Mouse (Mus musculus): ENCODE measurements around the gene Tmem229a. TPM values are rescaled to one million over a fixed set of nuclear protein-coding genes. Genes with fewer than 3 reads are reported as not detected.

The Tmem229a gene
- 0.10 to 0.21 TPM in 2 of 3 replicates, not detected in the other for total RNA-seq (2017)

DNA sequence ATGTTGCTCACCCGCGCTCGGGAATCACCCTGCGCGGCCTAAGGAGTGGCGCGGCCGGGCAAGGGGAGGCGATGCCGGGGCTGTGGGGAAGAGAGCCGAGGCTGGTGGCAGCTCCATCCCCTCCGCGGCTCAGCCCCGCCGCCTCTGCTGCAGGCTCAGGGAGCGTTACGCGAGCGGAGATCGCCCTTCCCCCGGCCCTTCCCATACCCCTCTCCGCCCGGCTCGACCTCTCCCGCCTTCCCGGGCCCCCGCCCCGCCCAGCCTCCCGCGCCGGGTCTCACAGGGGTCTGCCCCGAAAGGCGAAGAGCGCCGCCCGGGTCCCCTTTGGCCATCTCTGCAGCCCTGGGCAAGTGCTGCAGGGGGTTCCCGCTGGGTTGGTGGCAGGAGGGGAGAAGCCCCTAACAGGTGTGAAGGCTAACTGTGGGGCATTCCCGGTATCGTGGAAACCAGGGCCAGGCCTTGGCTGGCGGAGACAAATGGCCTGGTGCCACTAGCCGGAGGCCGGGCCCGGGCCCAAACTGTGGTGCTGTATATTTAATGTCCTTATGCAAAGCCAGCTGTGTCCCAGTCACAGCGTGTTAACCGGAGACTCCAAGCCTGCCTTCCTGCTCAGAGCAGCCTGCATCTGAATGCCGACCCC lies at the start of gene Tmem229a:
TSS of gene Tmem229a (minus strand) at position 352 of the 640 bp plus-strand sequence.
- no peak for ATAC-seq (replicated peaks; ENCODE audit: insufficient number of reproducible peaks, low FRiP score, low TSS enrichment, poor library complexity, severe bottlenecking)

DNA sequence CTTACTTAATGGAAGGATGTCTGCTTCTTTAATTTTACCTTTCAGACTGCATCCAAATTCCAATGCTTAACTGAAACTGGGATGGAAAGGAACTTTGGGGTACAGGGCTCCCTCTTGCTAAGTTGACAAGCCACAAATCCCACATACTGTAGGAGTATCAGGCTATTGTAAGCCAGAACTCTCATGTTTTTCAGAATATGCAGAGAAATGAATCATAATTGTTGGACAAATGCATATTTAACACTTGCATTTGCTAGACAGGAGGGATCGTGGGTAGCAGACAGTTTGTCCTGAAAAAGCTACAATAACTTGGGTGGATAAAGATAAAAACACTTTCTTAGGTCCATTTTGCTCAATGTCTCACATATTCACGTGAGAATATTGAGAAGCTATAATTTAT lies 37.7 kb upstream of the Tmem229a start:
- ATAC-seq (replicated peaks; ENCODE audit: insufficient number of reproducible peaks, low FRiP score, low TSS enrichment, poor library complexity, severe bottlenecking) = no peak

DNA sequence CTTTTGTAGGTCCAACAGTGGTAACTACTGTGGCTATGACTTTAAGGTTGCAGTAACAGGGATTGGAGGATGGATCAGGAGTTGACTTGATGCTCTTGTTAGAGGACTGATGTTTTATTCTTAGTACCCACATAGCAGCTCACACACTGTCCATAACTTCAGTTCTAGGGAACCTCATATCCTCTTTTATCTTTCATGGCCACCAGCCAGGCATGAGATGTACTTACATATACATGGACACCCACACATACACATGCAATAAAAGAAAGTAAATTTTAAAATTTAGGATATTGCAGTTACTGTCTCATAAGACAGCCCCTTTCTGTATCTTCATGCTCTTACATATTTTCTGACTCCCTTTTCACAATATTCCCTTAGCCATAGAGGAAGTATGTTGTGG lies 33.7 kb upstream of the Tmem229a start:
- no peak for ATAC-seq (replicated peaks; ENCODE audit: insufficient number of reproducible peaks, low FRiP score, low TSS enrichment, poor library complexity, severe bottlenecking)

DNA sequence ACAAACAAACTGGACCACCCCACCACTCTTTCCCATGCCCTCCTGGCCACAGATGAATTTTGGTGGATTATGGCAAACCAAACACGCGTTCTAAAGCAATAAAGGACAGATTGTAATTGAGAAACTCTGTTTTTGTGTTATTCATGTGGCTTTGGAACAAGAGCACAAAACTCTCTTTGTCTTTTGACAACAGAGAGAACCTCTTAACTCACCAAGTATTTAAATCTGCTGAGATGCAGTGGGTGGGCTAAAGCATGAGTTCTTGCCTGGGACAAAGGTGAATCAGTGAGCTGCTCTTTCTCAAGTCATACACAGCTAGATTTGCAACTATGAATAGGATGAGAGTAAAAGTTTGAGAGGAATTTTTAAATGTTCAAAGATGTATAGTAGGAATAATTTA lies 20.1 kb upstream of the Tmem229a start:
- no peak for ATAC-seq (replicated peaks; ENCODE audit: insufficient number of reproducible peaks, low FRiP score, low TSS enrichment, poor library complexity, severe bottlenecking)

DNA sequence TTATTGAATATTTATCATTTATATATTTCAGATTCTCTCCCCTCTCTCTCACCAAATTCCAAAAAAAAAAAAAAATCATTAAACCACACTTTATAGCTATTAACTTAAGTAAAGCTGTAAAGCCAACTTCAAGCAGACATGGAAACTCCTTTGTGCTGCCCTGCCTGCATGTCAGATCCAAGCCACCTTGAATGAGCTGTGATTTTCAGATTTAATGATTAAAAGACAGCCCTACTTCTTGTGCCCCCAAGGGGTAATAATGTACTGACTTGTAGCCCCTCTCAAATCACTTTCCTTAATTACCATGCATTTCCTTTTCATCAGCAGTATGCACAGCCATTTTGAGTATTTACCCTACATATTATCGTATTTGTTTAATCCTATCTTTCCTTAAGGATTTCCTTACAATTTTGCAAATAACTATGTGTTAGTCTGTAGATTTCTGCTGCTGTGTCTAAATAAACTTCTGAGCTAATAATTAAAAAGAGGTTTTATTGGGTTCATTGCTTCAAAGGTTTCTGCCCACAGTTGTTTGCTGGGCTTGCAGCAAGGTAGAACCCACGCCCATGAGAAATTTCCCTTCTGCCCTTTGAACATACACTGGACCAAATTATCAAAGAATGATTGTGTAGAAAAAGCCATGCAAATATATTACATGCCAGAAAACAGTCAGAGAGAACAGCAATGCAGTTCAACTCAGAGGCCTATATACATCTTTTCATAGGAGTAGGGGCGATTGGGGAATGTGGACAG lies 12.6 kb upstream of the Tmem229a start:
- no peak for ATAC-seq (replicated peaks; ENCODE audit: insufficient number of reproducible peaks, low FRiP score, low TSS enrichment, poor library complexity, severe bottlenecking)

DNA sequence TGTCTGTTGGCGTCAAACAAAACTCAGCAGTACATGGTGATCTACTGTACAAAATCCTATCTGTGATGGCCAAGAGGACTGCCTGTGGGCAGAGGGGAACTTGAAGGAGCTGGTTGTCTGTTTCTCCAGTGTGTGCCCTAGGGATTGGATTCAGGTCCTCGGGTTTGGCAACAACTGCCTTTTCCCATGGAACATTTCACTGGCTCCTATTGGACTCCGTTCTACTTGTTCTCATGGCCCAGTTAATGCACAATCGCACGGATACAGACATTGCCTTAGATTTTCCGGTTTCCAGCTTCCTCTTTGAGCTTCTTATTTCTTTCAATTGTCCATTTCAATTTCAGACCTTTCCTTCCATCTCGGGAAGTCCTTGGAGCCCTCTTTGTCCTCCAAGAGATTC lies 11.6 kb upstream of the Tmem229a start:
- ATAC-seq (replicated peaks; ENCODE audit: insufficient number of reproducible peaks, low FRiP score, low TSS enrichment, poor library complexity, severe bottlenecking) = no peak

DNA sequence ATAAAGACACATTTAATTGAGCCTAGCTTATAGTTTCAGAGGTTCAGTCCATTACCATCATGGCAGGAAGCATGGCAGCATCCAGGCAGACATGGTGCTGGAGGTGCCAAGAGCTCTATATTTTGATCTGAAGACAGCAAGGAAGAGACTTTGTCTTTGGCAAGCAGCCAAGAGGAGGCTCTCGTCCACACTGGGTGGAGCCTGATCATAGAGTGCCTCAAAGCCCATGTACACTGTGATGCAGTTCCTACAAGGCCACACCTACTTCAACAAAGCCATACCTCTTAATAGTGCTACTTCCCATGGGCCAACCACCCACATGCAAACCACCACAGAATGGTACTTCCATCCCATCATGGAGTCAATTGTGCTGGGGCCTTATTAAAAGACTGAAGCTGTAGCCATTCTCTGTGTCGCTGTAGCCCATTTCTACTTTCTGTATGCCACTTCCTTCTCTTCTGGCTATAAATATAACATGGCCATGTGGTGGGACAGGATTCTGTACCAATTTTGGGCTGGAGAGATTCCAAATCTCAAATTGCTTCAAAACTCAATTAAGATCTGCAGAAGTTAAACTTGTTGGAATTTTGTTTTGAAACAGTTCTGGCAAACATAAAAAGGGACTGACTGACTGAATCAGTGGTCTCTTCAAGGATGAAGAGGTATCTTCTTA lies 10.0 kb upstream of the Tmem229a start:
- ATAC-seq (replicated peaks; ENCODE audit: insufficient number of reproducible peaks, low FRiP score, low TSS enrichment, poor library complexity, severe bottlenecking) = no peak

DNA sequence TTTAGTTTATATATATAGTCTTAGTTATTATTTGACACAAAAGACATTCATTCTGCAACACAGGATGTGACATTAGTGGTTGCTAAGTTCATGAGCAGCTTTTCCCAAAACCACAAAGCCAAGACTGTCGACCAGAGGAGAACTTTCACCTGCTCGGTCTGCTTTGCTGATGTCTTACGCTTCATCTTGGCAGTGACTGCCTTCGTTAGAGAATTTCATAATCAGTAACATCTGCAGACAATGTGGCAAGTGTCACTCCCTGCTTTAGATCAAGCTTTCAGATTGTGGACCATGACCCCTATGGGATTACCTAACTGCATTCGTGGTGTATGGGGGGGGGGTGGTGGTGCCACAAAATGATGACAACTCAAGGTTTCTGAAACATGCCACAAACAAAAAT lies 7.7 kb upstream of the Tmem229a start:
- ATAC-seq (replicated peaks; ENCODE audit: insufficient number of reproducible peaks, low FRiP score, low TSS enrichment, poor library complexity, severe bottlenecking) = no peak

DNA sequence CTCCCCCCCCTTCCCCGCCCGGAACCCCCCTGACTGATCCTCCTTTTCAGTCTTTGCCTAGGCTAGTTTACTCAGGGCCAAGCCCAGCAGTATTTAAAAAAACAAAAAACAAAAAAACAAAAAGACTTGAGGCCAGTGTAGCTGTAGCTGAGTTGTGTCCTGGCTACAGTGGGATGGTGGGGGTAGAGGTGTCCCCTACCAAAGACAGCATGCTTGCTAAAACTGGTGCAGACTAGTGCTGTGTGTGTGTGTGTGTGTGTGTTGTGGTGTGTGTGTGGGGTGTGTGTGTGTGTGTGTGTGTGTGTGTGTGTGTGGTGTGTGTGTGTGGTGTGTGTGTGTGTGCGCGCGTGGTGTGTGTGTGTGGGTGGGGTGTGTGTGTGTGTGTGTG lies 483 bp upstream of the Tmem229a start:
- ATAC-seq (replicated peaks; ENCODE audit: insufficient number of reproducible peaks, low FRiP score, low TSS enrichment, poor library complexity, severe bottlenecking) = no peak

DNA sequence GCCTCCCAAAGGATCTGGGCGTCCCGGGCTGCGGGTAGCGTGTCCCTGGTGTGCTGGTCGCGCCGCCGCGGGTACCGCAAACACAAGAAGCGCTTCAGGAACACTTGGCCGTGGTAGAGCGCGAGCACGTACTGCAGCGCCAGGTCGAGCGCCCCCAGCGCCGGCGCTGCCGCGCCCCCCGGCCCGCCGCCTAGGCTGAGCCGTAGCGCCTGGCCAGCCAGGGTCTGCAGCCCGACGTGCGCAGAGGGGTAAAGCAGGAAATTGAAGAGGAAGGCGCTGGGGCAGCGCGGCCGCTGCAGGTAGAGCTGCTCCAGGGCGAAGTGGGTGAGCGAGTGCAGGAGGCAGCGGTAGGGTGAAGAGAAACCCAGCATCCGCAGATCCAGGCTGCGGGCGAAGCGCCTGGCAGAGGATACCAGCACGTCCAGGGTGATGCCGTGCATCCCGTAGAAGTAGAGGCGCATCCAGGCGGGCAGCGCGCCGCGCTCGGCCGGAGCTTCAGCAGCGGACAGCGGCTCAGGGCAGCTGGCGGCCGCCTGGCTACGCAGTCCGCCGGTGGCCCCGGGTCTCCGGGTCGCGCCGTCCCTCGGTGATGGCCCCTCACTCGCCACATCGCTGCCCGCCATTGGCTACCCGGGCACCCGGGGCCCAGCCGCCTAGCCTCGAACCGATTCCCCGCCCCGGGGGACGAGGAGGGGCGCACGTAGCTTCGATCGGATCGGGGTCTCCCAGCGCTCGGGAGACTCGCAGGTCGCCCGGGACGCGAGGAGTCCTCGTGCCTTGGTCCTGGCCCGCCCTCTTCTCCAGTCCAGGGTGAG lies 759 bp downstream of the Tmem229a start:
- no peak for ATAC-seq (replicated peaks; ENCODE audit: insufficient number of reproducible peaks, low FRiP score, low TSS enrichment, poor library complexity, severe bottlenecking)

DNA sequence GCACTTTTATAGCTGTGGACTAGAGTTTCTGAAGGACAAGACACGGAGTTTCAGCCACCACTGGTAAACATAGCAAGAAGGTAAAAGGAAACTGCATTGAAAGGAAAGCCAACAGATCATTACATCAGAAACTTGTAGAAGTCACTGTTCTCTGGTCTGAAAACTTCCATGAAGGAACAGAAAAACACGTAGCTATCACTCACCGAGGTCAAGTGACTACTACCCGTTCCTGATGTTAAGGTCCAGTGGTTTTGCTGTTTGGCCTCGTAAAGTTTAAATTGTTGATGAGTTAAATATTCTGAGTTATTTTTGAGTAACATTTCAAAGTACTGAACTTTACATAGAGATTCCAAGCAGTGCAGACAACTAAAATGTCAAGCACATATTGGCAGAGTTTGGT lies 2.0 kb downstream of the Tmem229a start:
- ATAC-seq (replicated peaks; ENCODE audit: insufficient number of reproducible peaks, low FRiP score, low TSS enrichment, poor library complexity, severe bottlenecking) = no peak

DNA sequence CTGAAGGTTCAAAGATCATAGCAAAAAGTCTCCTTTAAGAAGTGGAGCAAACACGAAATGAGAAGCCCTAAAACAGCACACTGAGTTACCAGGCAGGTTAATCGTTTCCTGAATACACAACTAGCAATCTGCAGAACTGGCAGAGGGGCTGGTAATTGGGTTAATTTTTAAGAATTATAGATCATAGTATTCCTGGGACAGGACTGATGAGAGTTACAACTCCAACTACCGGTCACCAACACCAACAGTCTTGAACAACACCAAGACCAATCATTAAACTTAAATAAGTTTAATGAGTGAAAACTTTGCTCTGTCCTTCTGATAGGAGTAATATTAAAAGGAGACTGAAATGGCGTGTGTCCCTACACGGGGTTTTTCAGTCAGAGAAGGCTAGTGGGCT lies 3.8 kb downstream of the Tmem229a start:
- no peak for ATAC-seq (replicated peaks; ENCODE audit: insufficient number of reproducible peaks, low FRiP score, low TSS enrichment, poor library complexity, severe bottlenecking)

DNA sequence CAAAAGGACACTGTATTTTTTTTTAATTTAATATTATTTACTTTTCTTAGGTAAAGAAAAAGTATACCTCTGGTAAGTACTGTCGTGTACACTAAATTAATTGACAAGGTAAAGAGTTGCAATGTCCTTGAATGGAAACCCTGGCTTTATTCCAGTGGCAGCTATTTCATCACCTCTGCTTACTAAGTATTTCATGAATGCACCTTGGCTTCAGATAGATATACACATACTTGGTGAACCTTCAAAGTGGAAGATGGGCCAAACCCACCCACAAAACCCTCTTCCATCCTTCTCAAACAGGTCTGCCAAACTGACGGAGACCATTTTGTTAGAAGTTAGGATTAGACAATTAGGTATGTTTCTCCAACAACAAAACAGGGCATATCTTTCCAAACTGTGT lies 5.4 kb downstream of the Tmem229a start:
- no peak for ATAC-seq (replicated peaks; ENCODE audit: insufficient number of reproducible peaks, low FRiP score, low TSS enrichment, poor library complexity, severe bottlenecking)

DNA sequence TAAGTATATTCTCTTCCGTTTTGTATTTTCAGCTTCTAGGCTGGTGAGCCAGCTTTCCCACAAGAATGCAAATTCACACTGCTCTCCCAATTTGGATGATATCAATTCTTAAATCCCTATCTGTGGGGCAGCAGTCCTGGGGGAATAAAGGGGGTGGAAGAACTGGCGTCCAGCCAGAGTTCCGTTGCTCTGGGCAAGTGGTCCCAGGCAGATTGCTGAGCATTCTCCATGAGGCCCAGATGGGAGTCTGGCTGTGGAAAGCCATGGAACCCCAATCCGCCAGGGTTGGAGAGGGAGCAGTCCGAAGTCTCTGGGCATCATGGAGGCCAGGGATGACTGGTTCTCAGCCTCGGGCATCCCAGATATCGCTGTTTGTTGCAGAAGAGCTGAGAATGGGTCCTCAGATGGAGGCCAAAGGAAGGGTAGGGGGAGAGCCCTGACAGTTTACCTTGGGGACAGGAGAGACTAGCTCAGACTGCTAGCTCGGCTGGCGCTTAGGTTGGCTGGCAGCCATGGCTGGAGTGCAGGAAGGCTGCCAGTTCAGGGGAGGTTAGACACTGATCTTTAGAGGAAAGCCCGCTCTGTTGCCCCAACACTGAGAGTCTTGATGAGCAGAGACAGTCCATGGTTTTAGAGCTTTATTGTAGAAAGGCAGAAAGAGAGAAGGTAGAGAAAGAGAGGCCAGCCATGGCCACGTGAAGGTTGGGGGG lies 30.9 kb downstream of the Tmem229a start:
- no peak for ATAC-seq (replicated peaks; ENCODE audit: insufficient number of reproducible peaks, low FRiP score, low TSS enrichment, poor library complexity, severe bottlenecking)

DNA sequence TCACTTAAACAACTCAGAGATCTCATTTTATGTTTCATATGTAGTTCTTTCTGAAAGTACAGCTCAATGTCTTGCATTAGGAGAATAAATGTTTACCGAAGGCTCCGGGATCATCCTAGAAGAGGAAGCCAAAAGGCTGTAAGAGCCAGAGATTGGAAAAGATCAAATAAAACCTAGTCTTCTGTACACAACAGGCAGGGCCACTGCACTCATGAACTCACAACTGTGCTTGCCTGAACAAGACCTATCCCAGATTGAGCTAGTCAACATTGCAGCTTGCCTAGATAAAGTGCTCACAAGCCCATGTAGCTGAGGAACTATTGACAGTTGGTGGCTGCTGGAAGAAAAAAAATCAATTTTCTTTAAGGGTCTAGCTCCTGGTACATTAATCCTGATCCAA lies 42.5 kb downstream of the Tmem229a start:
- ATAC-seq (replicated peaks; ENCODE audit: insufficient number of reproducible peaks, low FRiP score, low TSS enrichment, poor library complexity, severe bottlenecking) = no peak

DNA sequence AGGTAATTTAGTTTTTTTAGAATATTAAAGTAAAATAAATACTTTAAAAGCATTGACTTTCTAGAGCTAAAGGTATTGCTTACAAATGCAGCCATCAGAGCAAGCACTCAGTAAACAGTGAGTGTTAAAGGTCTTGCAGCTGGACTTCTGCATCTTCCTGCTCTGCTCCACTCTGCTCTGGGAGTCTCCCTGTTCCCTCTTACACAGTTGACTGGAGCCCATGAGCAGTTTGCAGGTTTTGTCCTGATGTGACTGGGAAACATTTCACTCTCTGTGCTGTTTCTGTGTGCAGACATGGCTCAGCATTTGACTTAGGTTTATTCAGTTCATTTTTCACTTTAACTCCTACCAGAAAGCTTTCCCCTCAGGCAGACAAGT lies 45.4 kb downstream of the Tmem229a start:
- no peak for ATAC-seq (replicated peaks; ENCODE audit: insufficient number of reproducible peaks, low FRiP score, low TSS enrichment, poor library complexity, severe bottlenecking)

DNA sequence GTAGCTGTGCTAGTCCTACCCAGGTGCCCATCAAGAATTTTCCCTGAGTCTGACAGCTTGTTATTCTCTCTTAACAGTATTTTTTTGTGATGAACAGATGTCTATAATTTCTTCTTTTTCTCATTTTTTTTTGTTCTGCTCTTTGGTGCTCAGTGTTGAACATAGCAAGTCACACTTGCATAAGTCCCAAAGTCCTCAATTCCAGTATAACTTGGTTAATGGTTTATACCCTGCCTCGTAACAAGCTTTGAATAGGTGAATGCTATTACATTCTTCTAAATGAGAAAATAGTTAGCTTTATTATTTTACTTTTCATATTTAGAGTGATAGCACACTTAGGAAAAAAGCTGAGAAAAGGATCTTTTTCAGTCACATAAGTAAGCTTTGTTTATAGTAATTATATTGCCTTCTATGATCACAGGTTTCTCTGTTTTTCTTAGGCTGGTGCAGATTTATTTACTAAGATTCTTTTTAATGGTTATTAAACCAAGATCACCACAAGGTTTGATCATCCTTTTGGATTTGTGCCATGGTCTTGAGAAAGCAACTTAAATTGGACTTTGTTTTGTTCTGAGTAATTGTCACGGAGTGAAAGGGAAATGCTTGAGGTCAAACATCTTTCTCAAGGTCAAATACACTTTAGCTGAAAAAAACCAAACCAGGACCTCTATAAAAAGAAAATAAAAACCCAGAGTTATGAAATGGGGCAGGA lies 45.9 kb downstream of the Tmem229a start:
- no peak for ATAC-seq (replicated peaks; ENCODE audit: insufficient number of reproducible peaks, low FRiP score, low TSS enrichment, poor library complexity, severe bottlenecking)

DNA sequence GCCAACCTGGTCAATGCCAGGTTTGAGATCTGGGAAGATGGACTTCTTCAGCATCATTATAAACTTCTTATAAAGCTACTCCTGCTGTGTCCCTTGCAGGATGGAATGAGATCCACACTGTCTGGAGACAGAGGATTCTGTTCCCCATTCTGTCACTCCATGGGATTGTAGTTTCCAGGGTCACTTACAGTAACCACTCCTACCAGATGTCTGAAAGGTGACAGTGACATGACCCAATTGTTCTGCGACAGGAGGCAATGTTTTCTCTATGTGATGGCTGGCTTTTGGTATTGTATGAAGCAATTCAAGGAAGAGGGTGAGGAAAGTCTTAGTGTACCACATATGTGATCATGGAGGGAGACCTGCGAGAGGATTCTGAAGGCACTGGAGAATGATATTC lies 48.3 kb downstream of the Tmem229a start:
- ATAC-seq (replicated peaks; ENCODE audit: insufficient number of reproducible peaks, low FRiP score, low TSS enrichment, poor library complexity, severe bottlenecking) = no peak

Measured in monocyte, adult 5-6 weeks (primary cell).